Mouse (Mus musculus) spleen, adult 2 months (tissue): ENCODE measurements around the gene Col18a1.

Source experiments
- CTCF ChIP-seq: fragments of 200-500 bp; IDR thresholded peaks from 2 replicates; pipeline ENCODE4 v1.5.1; 2011; ENCODE audit warnings: mild to moderate bottlenecking, inconsistent platforms; ENCODE audit not compliant: insufficient read depth, insufficient read length, insufficient replicate concordance; ENCODE audit errors: extremely low read depth
- POLR2A ChIP-seq: fragments of 200-500 bp; IDR thresholded peaks from 2 replicates; pipeline ENCODE4 v1.6.1; 2011; ENCODE audit warnings: low read depth, low read length, inconsistent platforms

GRCm38 (mm10) chr10:77021399-77022052 is 144.8 kb downstream of the Col18a1 start:
- TF ChIP-seq CTCF (peak; percentile 85; the same call in 1 of the 2 replicates), POLR2A (no peak)
